Mouse (Mus musculus): ENCODE measurements around the gene Wdr62. TPM values are rescaled to one million over a fixed set of nuclear protein-coding genes. Genes with fewer than 3 reads are reported as not detected.
A peak's percentile ranks its signal among the peaks of the same experiment; 100 is the strongest.

Gene Wdr62
- polyA plus RNA-seq, 1 experiment from 2014 or later: 3.1 TPM

DNA sequence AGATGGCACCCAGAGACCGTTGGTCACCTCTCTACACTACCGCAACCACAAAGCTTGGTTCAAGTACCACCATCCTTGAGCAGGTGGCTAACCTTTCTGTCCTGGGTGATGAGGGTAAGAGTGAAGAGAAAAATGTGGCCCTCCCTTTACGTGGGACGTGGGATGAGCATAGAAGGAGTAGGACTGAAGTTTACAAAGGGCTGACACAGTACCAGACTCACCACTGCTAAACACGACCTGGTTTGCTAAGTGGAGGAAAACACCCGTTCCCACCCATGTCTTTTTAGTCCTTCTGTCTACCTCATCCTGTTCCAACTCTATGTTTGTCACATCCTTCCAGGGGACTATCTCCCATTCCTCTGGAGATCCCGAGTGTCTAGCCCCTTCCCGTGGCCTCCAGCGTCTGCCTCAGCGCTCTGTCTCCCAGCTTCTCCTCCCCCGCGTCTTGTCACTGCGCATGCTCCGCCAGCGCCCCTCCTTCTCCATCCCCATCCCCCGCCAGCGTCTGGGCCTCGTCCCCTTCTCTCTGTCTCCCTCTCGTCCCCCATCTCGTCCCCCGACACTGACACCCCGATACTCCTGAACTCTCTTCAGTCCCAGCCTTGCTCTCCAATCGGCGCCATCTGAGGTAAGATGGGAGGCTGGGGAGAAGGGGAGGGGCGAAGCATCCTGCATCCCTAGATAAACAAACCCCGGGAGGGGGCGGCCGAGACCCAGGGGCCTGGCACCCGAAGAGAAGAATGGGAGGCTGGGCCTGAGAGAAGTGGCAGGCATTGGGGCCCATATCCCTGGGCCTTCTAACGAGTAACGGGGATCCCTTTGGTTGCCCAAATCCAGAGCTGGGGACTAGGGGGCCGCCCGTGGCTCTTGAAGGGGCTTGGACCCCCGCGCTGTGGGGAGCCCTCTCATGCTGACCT, 11.3 kb upstream of the Wdr62 start, which contains the start of gene Clip3:
TSS of gene Clip3 (plus strand) at position 514 of the 917 bp plus-strand sequence.
- peak within 1 kb of the TSS; percentile 72 for H3K27ac ChIP-seq (ENCODE audit: low read depth, low read length)
- peak within 1 kb of the TSS; percentile 93 for H3K4me2 ChIP-seq (ENCODE audit: low read depth, low read length)
- peak within 1 kb of the TSS; percentile 95 for H3K9ac ChIP-seq (replicated peaks; ENCODE audit: low read depth, low read length)
- 8% methylated on average over 35 of the region's 35 CpGs for WGBS
- peak; percentile 89 for ATAC-seq (ENCODE audit: low read depth)
- H3K9me3 ChIP-seq (ENCODE audit: control insufficient read depth, low read length): no peaks in the 10 kb centered on the region
- no peaks in the 10 kb centered on the region for H3K27me3 ChIP-seq (ENCODE audit: control insufficient read depth, insufficient read depth, low read length)
- H3K36me3 ChIP-seq (ENCODE audit: control insufficient read depth, insufficient read depth, low read length): peaks cover 16% of the 10 kb centered on the region
- H3K4me3 ChIP-seq (ENCODE audit: low read depth, low read length): peak within 1 kb of the TSS; percentile 94
- peaks cover 19% of the 10 kb centered on the region for H3K4me1 ChIP-seq (ENCODE audit: control insufficient read depth, insufficient read depth, low read length)

DNA sequence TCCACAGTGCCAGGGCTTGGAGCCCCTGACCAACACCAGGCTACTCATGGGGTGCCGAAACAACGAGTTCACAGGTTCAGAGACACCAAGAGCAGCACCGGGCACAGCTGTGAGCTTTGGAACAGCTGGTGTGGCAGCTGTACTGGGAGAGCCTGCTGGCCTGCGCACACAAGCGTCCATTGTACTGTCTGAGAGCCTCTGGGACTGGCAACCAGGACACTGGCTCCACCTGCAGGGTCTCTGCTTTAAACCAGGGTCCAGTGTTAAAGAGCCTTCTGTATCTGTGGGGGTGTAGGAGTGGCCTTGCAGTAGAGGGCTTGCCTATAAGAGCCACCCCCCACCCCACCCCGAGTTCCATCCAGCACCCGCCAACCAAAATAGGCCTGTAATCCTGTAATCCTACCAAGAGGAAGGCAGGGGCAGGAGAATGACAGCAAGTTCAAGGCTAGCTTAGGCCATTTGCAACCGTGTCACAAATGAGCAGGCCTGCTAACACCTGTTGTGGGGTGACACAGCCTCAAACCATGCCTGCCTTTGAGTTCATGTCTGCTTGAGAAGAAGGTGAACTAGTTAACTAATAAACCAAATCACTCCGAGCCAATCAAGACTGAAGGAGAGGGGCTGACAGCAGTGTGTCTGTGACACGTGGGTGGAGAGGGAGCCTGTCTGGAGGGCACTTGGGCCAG, 9.6 kb upstream of the Wdr62 start:
- no peak overlapping the region for H3K27ac ChIP-seq (ENCODE audit: low read depth, low read length)
- no peaks in the 10 kb centered on the region for H3K27me3 ChIP-seq (ENCODE audit: control insufficient read depth, insufficient read depth, low read length)
- H3K36me3 ChIP-seq (ENCODE audit: control insufficient read depth, insufficient read depth, low read length): peaks cover 9% of the 10 kb centered on the region
- no peak overlapping the region for H3K9ac ChIP-seq (replicated peaks; ENCODE audit: low read depth, low read length)
- peaks cover 19% of the 10 kb centered on the region for H3K4me1 ChIP-seq (ENCODE audit: control insufficient read depth, insufficient read depth, low read length)
- H3K9me3 ChIP-seq (ENCODE audit: control insufficient read depth, low read length): no peaks in the 10 kb centered on the region
- no peak overlapping the region for H3K4me3 ChIP-seq (ENCODE audit: low read depth, low read length)
- WGBS: 56% methylated on average over 10 of the region's 10 CpGs
- H3K4me2 ChIP-seq (ENCODE audit: low read depth, low read length): no peak overlapping the region
- ATAC-seq (ENCODE audit: low read depth): peak; percentile 16; the same call in 1 of the 2 replicates

- Histone ChIP-seq H3K4me3 (ENCODE audit: low read depth, low read length) (no peak overlapping the region), H3K4me1 (ENCODE audit: control insufficient read depth, insufficient read depth, low read length) (peaks cover 15% of the 10 kb centered on the region), H3K9me3 (ENCODE audit: control insufficient read depth, low read length) (no peaks in the 10 kb centered on the region), H3K9ac (replicated peaks; ENCODE audit: low read depth, low read length) (no peak overlapping the region), H3K36me3 (ENCODE audit: control insufficient read depth, insufficient read depth, low read length) (peaks cover 6% of the 10 kb centered on the region), H3K4me2 (ENCODE audit: low read depth, low read length) (no peak overlapping the region), H3K27me3 (ENCODE audit: control insufficient read depth, insufficient read depth, low read length) (no peaks in the 10 kb centered on the region), H3K27ac (ENCODE audit: low read depth, low read length) (no peak overlapping the region)
- no peak for ATAC-seq (ENCODE audit: low read depth)
- 61% methylated on average over 7 of the region's 7 CpGs for WGBS
These were observed 9.0 kb upstream of the Wdr62 start for GRCm38 (mm10) chr7:30289071-30289713.

- Histone ChIP-seq H3K4me1 (ENCODE audit: control insufficient read depth, insufficient read depth, low read length) (peaks cover 9% of the 10 kb centered on the region), H3K4me2 (ENCODE audit: low read depth, low read length) (no peak overlapping the region), H3K27ac (ENCODE audit: low read depth, low read length) (no peak overlapping the region), H3K27me3 (ENCODE audit: control insufficient read depth, insufficient read depth, low read length) (no peaks in the 10 kb centered on the region), H3K36me3 (ENCODE audit: control insufficient read depth, insufficient read depth, low read length) (no peaks in the 10 kb centered on the region), H3K9ac (replicated peaks; ENCODE audit: low read depth, low read length) (no peak overlapping the region), H3K9me3 (ENCODE audit: control insufficient read depth, low read length) (no peaks in the 10 kb centered on the region), H3K4me3 (ENCODE audit: low read depth, low read length) (no peak overlapping the region)
- WGBS: 67% methylated on average over 6 of the region's 6 CpGs
- ATAC-seq (ENCODE audit: low read depth): no peak
These were observed 7.8 kb upstream of the Wdr62 start for GRCm38 (mm10) chr7:30288046-30288445.

GRCm38 (mm10) chr7:30286701-30287410, 6.6 kb upstream of the Wdr62 start:
- ATAC-seq (ENCODE audit: low read depth): no peak
- H3K27ac ChIP-seq (ENCODE audit: low read depth, low read length): no peak overlapping the region
- H3K36me3 ChIP-seq (ENCODE audit: control insufficient read depth, insufficient read depth, low read length): no peaks in the 10 kb centered on the region
- no peak overlapping the region for H3K4me3 ChIP-seq (ENCODE audit: low read depth, low read length)
- no peaks in the 10 kb centered on the region for H3K27me3 ChIP-seq (ENCODE audit: control insufficient read depth, insufficient read depth, low read length)
- H3K4me1 ChIP-seq (ENCODE audit: control insufficient read depth, insufficient read depth, low read length): no peaks in the 10 kb centered on the region
- WGBS: 63% methylated on average over 8 of the region's 8 CpGs
- H3K4me2 ChIP-seq (ENCODE audit: low read depth, low read length): no peak overlapping the region
- no peak overlapping the region for H3K9ac ChIP-seq (replicated peaks; ENCODE audit: low read depth, low read length)
- no peaks in the 10 kb centered on the region for H3K9me3 ChIP-seq (ENCODE audit: control insufficient read depth, low read length)

DNA sequence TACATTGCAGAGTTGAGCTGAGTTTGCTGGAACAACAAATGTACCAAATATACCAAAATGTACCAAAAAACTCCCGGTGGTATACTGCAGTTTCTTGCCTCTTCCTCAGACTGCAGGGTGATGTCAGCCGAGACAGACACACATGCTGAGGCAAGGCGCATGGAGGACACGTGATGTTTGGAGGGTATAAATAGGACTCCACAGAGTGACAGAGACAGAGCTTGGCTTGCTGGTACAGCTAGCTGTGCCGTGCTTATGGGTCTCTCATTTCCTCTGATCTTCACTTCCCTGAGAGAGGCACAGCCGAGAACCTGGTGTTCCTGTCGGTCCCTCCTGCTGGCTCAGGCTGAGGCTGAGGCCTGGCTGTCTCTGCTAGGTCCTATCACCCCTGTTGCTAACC, 2.5 kb upstream of the Wdr62 start:
- Histone ChIP-seq H3K4me3 (ENCODE audit: low read depth, low read length) (no peak overlapping the region), H3K36me3 (ENCODE audit: control insufficient read depth, insufficient read depth, low read length) (no peaks in the 10 kb centered on the region), H3K27me3 (ENCODE audit: control insufficient read depth, insufficient read depth, low read length) (no peaks in the 10 kb centered on the region), H3K9ac (replicated peaks; ENCODE audit: low read depth, low read length) (no peak overlapping the region), H3K9me3 (ENCODE audit: control insufficient read depth, low read length) (no peaks in the 10 kb centered on the region), H3K4me2 (ENCODE audit: low read depth, low read length) (no peak overlapping the region), H3K4me1 (ENCODE audit: control insufficient read depth, insufficient read depth, low read length) (0 out of 2 replicates have a peak, but pooled peaks cover 3% of the 10 kb centered on the region), H3K27ac (ENCODE audit: low read depth, low read length) (no peak overlapping the region)
- ATAC-seq (ENCODE audit: low read depth): no peak
- 80% methylated on average over 7 of the region's 7 CpGs for WGBS

GRCm38 (mm10) chr7:30281522-30281921, 1.3 kb upstream of the Wdr62 start:
- Histone ChIP-seq H3K27ac (ENCODE audit: low read depth, low read length) (no peak overlapping the region; the same call in 1 of the 2 replicates), H3K4me3 (ENCODE audit: low read depth, low read length) (no peak overlapping the region)

GRCm38 (mm10) chr7:30280670-30281138, 485 bp upstream of the Wdr62 start:
- Histone ChIP-seq H3K27me3 (ENCODE audit: control insufficient read depth, insufficient read depth, low read length) (no peaks in the 10 kb centered on the region), H3K9ac (replicated peaks; ENCODE audit: low read depth, low read length) (peak overlapping the region; percentile 17), H3K4me1 (ENCODE audit: control insufficient read depth, insufficient read depth, low read length) (0 out of 2 replicates have a peak, but pooled peaks cover 3% of the 10 kb centered on the region), H3K4me2 (ENCODE audit: low read depth, low read length) (peak overlapping the region; percentile 72), H3K9me3 (ENCODE audit: control insufficient read depth, low read length) (no peaks in the 10 kb centered on the region), H3K27ac (ENCODE audit: low read depth, low read length) (peak overlapping the region; percentile 88), H3K36me3 (ENCODE audit: control insufficient read depth, insufficient read depth, low read length) (no peaks in the 10 kb centered on the region), H3K4me3 (ENCODE audit: low read depth, low read length) (peak overlapping the region; percentile 64)
- ATAC-seq (ENCODE audit: low read depth): peak; percentile 91
- WGBS: under 1% methylated on average over 20 of the region's 20 CpGs

More at GRCm38 (mm10) chr7:30281522-30281921, 1.3 kb upstream of the Wdr62 start:
- no peak overlapping the region for H3K9ac ChIP-seq (replicated peaks; ENCODE audit: low read depth, low read length)
- H3K4me1 ChIP-seq (ENCODE audit: control insufficient read depth, insufficient read depth, low read length): 0 out of 2 replicates have a peak, but pooled peaks cover 3% of the 10 kb centered on the region
- no peak overlapping the region for H3K4me2 ChIP-seq (ENCODE audit: low read depth, low read length)
- 87% methylated on average over 4 of the region's 4 CpGs for WGBS
- H3K9me3 ChIP-seq (ENCODE audit: control insufficient read depth, low read length): no peaks in the 10 kb centered on the region
- H3K36me3 ChIP-seq (ENCODE audit: control insufficient read depth, insufficient read depth, low read length): no peaks in the 10 kb centered on the region
- no peak for ATAC-seq (ENCODE audit: low read depth)
- no peaks in the 10 kb centered on the region for H3K27me3 ChIP-seq (ENCODE audit: control insufficient read depth, insufficient read depth, low read length)

Measured in neural tube, embryonic 14.5 days (tissue).